Mouse (Mus musculus): ENCODE results near the gene Cpeb3.

DNA sequence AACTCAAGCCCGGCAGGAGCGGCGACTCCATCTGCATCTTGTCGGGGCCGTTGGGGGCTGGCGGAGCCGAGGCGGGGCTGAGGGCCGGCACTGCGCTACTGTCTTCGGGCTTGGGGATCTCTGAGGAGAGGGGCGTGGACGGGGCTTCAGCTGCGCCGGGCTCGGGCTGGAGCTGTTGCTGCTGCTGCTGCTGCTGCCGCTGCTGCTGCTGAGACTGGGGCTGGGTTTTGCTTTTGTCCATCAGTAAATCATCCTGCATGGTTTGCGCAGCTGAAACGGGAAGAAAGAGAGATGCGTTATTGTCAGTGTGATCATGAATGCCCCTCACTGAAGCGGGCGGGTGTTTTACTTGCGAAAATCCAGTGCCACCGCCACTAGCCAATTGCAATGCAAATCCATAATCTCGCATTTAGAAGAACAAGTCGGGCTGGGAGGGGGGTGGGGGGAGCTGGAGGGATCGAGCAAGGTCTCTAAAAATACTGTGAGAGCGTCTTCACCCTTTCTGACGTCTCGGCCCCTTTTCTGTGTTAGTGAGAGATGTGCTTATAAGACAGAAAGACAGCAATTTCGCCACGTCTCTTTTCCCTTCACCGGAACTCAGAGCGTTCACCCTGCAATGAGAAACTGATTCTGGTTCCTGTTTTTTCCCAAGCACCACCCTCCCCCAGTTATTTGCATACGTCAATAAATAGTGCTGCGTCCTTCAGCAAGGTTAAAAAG is 33.5 kb downstream of the Cpeb3 start:
- no peak for TF ChIP-seq TAL1 (IDR thresholded peaks at IDR 0.05; ENCODE audit: low read length)
- no peak for TF ChIP-seq GATA1 (IDR thresholded peaks at IDR 0.05; ENCODE audit: low read length)
